Mouse (Mus musculus): ENCODE data around the gene Gpcpd1.
"Not testable (repeated sequence)": the region's sequence is repeated elsewhere in the genome, so short reads cannot be mapped to it uniquely, and the experiment has no call there.

Gpcpd1 gene

GRCm38 (mm10) chr2:132587240-132587779 lies at the start of gene Gpcpd1:
Gene Gpcpd1, minus strand, starts transcription at chr2:132587729.
- DNase-seq (ENCODE audit: low read depth, low spot score) = no peak

- no peak for DNase-seq (ENCODE audit: low read depth, low spot score)
These were observed 49.0 kb upstream of the Gpcpd1 start for GRCm38 (mm10) chr2:132636534-132636933.

- DNase-seq (ENCODE audit: low read depth, low spot score) = no peak
These were observed 41.1 kb upstream of the Gpcpd1 start for GRCm38 (mm10) chr2:132628626-132629025.

GRCm38 (mm10) chr2:132623092-132623491 lies 35.6 kb upstream of the Gpcpd1 start:
- no peak for DNase-seq (ENCODE audit: low read depth, low spot score)

GRCm38 (mm10) chr2:132617693-132618092 lies 30.2 kb upstream of the Gpcpd1 start:
- DNase-seq (ENCODE audit: low read depth, low spot score) = no peak

- peak; percentile 73 for DNase-seq (ENCODE audit: low read depth, low spot score)
These were observed 26.2 kb upstream of the Gpcpd1 start for GRCm38 (mm10) chr2:132613581-132614188.

GRCm38 (mm10) chr2:132611551-132612233 lies 24.2 kb upstream of the Gpcpd1 start:
- peak; percentile 20 for DNase-seq (ENCODE audit: low read depth, low spot score)

GRCm38 (mm10) chr2:132607141-132608093 lies 19.9 kb upstream of the Gpcpd1 start:
- DNase-seq (ENCODE audit: low read depth, low spot score) = peak; percentile 91

GRCm38 (mm10) chr2:132605795-132606563 lies 18.4 kb upstream of the Gpcpd1 start:
- DNase-seq (ENCODE audit: low read depth, low spot score) = no peak

- no peak for DNase-seq (ENCODE audit: low read depth, low spot score)
These were observed 17.4 kb upstream of the Gpcpd1 start for GRCm38 (mm10) chr2:132604922-132605321.

- DNase-seq (ENCODE audit: low read depth, low spot score) = no peak
These were observed 16.2 kb upstream of the Gpcpd1 start for GRCm38 (mm10) chr2:132603706-132604105.

- no peak for DNase-seq (ENCODE audit: low read depth, low spot score)
These were observed 14.2 kb upstream of the Gpcpd1 start for GRCm38 (mm10) chr2:132601777-132602176.

- DNase-seq (ENCODE audit: low read depth, low spot score) = no peak
These were observed 12.6 kb upstream of the Gpcpd1 start for GRCm38 (mm10) chr2:132600081-132600480.

- no peak for DNase-seq (ENCODE audit: low read depth, low spot score)
These were observed 11.6 kb upstream of the Gpcpd1 start for GRCm38 (mm10) chr2:132599127-132599526.

- DNase-seq (ENCODE audit: low read depth, low spot score) = no peak
These were observed 10.4 kb upstream of the Gpcpd1 start for GRCm38 (mm10) chr2:132597866-132598480.

- peak; percentile 45 for DNase-seq (ENCODE audit: low read depth, low spot score)
These were observed 9.7 kb upstream of the Gpcpd1 start for GRCm38 (mm10) chr2:132597226-132597625.

- DNase-seq (ENCODE audit: low read depth, low spot score) = no peak
These were observed 8.2 kb upstream of the Gpcpd1 start for GRCm38 (mm10) chr2:132595601-132596235.

GRCm38 (mm10) chr2:132592126-132592525 lies 4.6 kb upstream of the Gpcpd1 start:
- no peak for DNase-seq (ENCODE audit: low read depth, low spot score)

GRCm38 (mm10) chr2:132591579-132591978 lies 4.0 kb upstream of the Gpcpd1 start:
- DNase-seq (ENCODE audit: low read depth, low spot score) = not testable (repeated sequence)

- DNase-seq (ENCODE audit: low read depth, low spot score) = no peak
These were observed 2.5 kb upstream of the Gpcpd1 start for GRCm38 (mm10) chr2:132589906-132590538.
